Mouse (Mus musculus) liver, embryonic 14.5 days (tissue): ENCODE measurements at regions not wholly inside any gene's neighbourhood (a gene's known extent, or its start where the extent isn't known, plus 50 kb on each side); places are given as distances from the start of the nearest gene placed in this dataset.

Experiments used
- ATAC-seq: fragments of 200-750 bp; cut with Nextera tagmentation; 2 replicates; pipeline ENCODE4 v1.8.0; 2017; ENCODE audit warnings: moderate number of reproducible peaks, mild to moderate bottlenecking, moderate library complexity; ENCODE audit not compliant: insufficient read depth
- DNase-seq, 3 experiments: peaks; one replicate each; pipeline ENCODE4 v3.0.0-alpha.2; 2012 to 2013; ENCODE audit warnings: low read depth in 3 of 3, low spot score in 3 of 3
- H3K27ac ChIP-seq: fragments of 300-500 bp; sonication (generic); 2 replicates; pipeline ENCODE4 v1.5.1; 2014; ENCODE audit warnings: moderate library complexity, mild to moderate bottlenecking, control low read depth, inconsistent platforms
- H3K27me3 ChIP-seq: fragments of 300-500 bp; sonication (generic); 2 replicates; pipeline ENCODE4 v1.6.1; 2014; ENCODE audit warnings: mild to moderate bottlenecking, low read length, moderate library complexity; ENCODE audit not compliant: control insufficient read depth, insufficient read depth
- H3K36me3 ChIP-seq: fragments of 300-500 bp; sonication (generic); replicated peaks from 2 replicates; pipeline ENCODE4 v1.6.1; 2014; ENCODE audit warnings: low read depth; ENCODE audit not compliant: control insufficient read depth, insufficient read depth
- H3K4me1 ChIP-seq, 2 experiments: fragments of 200-500 bp in 1 of 2; fragments of 300-500 bp in 1 of 2; sonication (generic) in 1 of 2; replicated peaks; 2 replicates each; pipeline ENCODE4 v1.6.1; 2012 to 2014; ENCODE audit warnings: antibody characterized with exemption in 1 of 2, inconsistent platforms in 1 of 2, low read length in 1 of 2; ENCODE audit not compliant: control insufficient read depth in 2 of 2, insufficient read depth in 2 of 2
- H3K4me2 ChIP-seq: fragments of 300-500 bp; sonication (generic); 2 replicates; pipeline ENCODE4 v1.6.1; 2014; ENCODE audit warnings: low read depth, mild to moderate bottlenecking, control low read depth, moderate library complexity
- H3K4me3 ChIP-seq, 2 experiments: fragments of 200-500 bp in 1 of 2; fragments of 300-500 bp in 1 of 2; sonication (generic) in 1 of 2; 2 replicates each; pipeline ENCODE4 v1.5.1; 2012 to 2014; ENCODE audit warnings: low read depth in 2 of 2, low read length in 2 of 2, mild to moderate bottlenecking in 2 of 2, control low read depth in 1 of 2, inconsistent platforms in 1 of 2, moderate library complexity in 1 of 2; ENCODE audit not compliant: insufficient read depth in 1 of 2
- H3K9ac ChIP-seq: fragments of 300-500 bp; sonication (generic); replicated peaks from 2 replicates; pipeline ENCODE4 v1.6.1; 2014; ENCODE audit warnings: mild to moderate bottlenecking, control low read depth, moderate library complexity
- H3K9me3 ChIP-seq: fragments of 300-500 bp; sonication (generic); 2 replicates; pipeline ENCODE4 v1.6.1; 2016; ENCODE audit warnings: low read length, mixed read lengths; ENCODE audit not compliant: control insufficient read depth
- CTCF ChIP-seq: IDR thresholded peaks from 2 replicates; pipeline ENCODE4 v1.5.1; 2016; ENCODE audit warnings: antibody characterized with exemption, low read depth, control low read depth
- EP300 ChIP-seq: IDR thresholded peaks from 2 replicates; pipeline ENCODE4 v1.6.1; 2016; ENCODE audit warnings: antibody characterized with exemption, low read depth
- WGBS: fragments of 180-500 bp; shearing (Covaris S2); extraction: QIAGEN DNeasy Blood & Tissue Kit; methylation state at CpG from one replicate; pipeline ENCODE4 v1.1.7; 2014; ENCODE audit not compliant: insufficient replicate concordance; 5-methylcytosine and 5-hydroxymethylcytosine counted together

- no peak overlapping the region for H3K4me2 ChIP-seq
- H3K9ac ChIP-seq: no peak overlapping the region
- H3K36me3 ChIP-seq: no peaks in the 10 kb centered on the region
- ATAC-seq (no peak), DNase-seq (no peak)
- no peak overlapping the region for H3K27ac ChIP-seq
- no peak overlapping the region for H3K4me3 ChIP-seq
- H3K27me3 ChIP-seq: no peaks in the 10 kb centered on the region
- WGBS: 44% methylated on average over 1 of the region's 1 CpGs
- no peaks in the 10 kb centered on the region for H3K4me1 ChIP-seq
- no peaks in the 10 kb centered on the region for H3K9me3 ChIP-seq
- TF ChIP-seq CTCF: no peak
- TF ChIP-seq EP300: no peak
These were observed 313.5 kb downstream of the Bcl11a start for GRCm38 (mm10) chr11:24391385-24391784.

- no peak overlapping the region for H3K4me2 ChIP-seq
- no peak overlapping the region for H3K4me3 ChIP-seq
- WGBS: 23% methylated on average over 2 of the region's 2 CpGs
- no peaks in the 10 kb centered on the region for H3K4me1 ChIP-seq
- H3K36me3 ChIP-seq: no peaks in the 10 kb centered on the region
- no peaks in the 10 kb centered on the region for H3K9me3 ChIP-seq
- ATAC-seq: no peak
- no peaks in the 10 kb centered on the region for H3K27me3 ChIP-seq
- H3K9ac ChIP-seq: no peak overlapping the region
- TF ChIP-seq CTCF (no peak), EP300 (no peak)
- no peak for DNase-seq
- no peak overlapping the region for H3K27ac ChIP-seq
These were observed 317.6 kb downstream of the Bcl11a start for GRCm38 (mm10) chr11:24395478-24395877.

GRCm38 (mm10) chr11:24396911-24397310, 319.1 kb downstream of the Bcl11a start:
- DNase-seq (no peak), ATAC-seq (no peak)
- Histone ChIP-seq H3K9ac (no peak overlapping the region), H3K4me3 (no peak overlapping the region), H3K4me1 (no peaks in the 10 kb centered on the region), H3K9me3 (no peaks in the 10 kb centered on the region), H3K27me3 (no peaks in the 10 kb centered on the region), H3K4me2 (no peak overlapping the region), H3K27ac (no peak overlapping the region), H3K36me3 (no peaks in the 10 kb centered on the region)
- WGBS: 68% methylated on average over 5 of the region's 5 CpGs
- no peak for TF ChIP-seq CTCF
- no peak for TF ChIP-seq EP300

GRCm38 (mm10) chr11:24397710-24398109, 319.9 kb downstream of the Bcl11a start:
- ATAC-seq (no peak), DNase-seq (no peak)
- TF ChIP-seq CTCF: no peak
- TF ChIP-seq EP300: no peak
- Histone ChIP-seq H3K9me3 (no peaks in the 10 kb centered on the region), H3K4me2 (no peak overlapping the region), H3K9ac (no peak overlapping the region), H3K36me3 (no peaks in the 10 kb centered on the region), H3K4me3 (no peak overlapping the region), H3K4me1 (no peaks in the 10 kb centered on the region), H3K27ac (no peak overlapping the region), H3K27me3 (no peaks in the 10 kb centered on the region)
- 35% methylated on average over 1 of the region's 1 CpGs for WGBS

GRCm38 (mm10) chr11:24401151-24401550, 323.3 kb downstream of the Bcl11a start:
- TF ChIP-seq EP300 (no peak), CTCF (no peak)
- Histone ChIP-seq H3K4me1 (no peaks in the 10 kb centered on the region), H3K27me3 (no peaks in the 10 kb centered on the region), H3K9ac (no peak overlapping the region), H3K27ac (no peak overlapping the region), H3K4me3 (no peak overlapping the region), H3K4me2 (no peak overlapping the region), H3K36me3 (no peaks in the 10 kb centered on the region), H3K9me3 (no peaks in the 10 kb centered on the region)
- ATAC-seq (no peak), DNase-seq (no peak)
- WGBS: 49% methylated on average over 3 of the region's 3 CpGs
